Mouse (Mus musculus): Measurements from ENCODE around the gene Ppy.

The Ppy gene

GRCm38 (mm10) chr11:102087931-102088898 is 12.9 kb downstream of the Ppy start, which contains the start of gene Mpp2:
Gene Mpp2, minus strand, starts transcription at chr11:102088515.
- DNase-seq = peak; percentile 66

- DNase-seq = peak; percentile 67
Measured at GRCm38 (mm10) chr11:102087081-102087751, 13.9 kb downstream of the Ppy start.

- DNase-seq = no peak
Measured at GRCm38 (mm10) chr11:102086331-102086730, 14.8 kb downstream of the Ppy start.

- DNase-seq = no peak
Measured at GRCm38 (mm10) chr11:102084159-102084558, 17.0 kb downstream of the Ppy start.

- no peak for DNase-seq
Measured at GRCm38 (mm10) chr11:102083193-102083592, 17.9 kb downstream of the Ppy start.

GRCm38 (mm10) chr11:102082322-102082721 is 18.8 kb downstream of the Ppy start:
- DNase-seq = no peak

- DNase-seq = no peak
Measured at GRCm38 (mm10) chr11:102073722-102074121, 27.4 kb downstream of the Ppy start.

- no peak for DNase-seq
Measured at GRCm38 (mm10) chr11:102072729-102073128, 28.4 kb downstream of the Ppy start.

- DNase-seq = no peak
Measured at GRCm38 (mm10) chr11:102070426-102070825, 30.7 kb downstream of the Ppy start.

GRCm38 (mm10) chr11:102069633-102070032 is 31.5 kb downstream of the Ppy start:
- DNase-seq = no peak

- no peak for DNase-seq
Measured at GRCm38 (mm10) chr11:102068969-102069368, 32.1 kb downstream of the Ppy start.

GRCm38 (mm10) chr11:102063076-102063475 is 38.0 kb downstream of the Ppy start:
- DNase-seq = no peak

- no peak for DNase-seq
Measured at GRCm38 (mm10) chr11:102061941-102062473, 39.1 kb downstream of the Ppy start.

GRCm38 (mm10) chr11:102061236-102061940 is 39.7 kb downstream of the Ppy start:
- peak; percentile 85 for DNase-seq

- peak; percentile 74 for DNase-seq
Measured at GRCm38 (mm10) chr11:102053847-102054246, 47.3 kb downstream of the Ppy start.

- DNase-seq = no peak
Measured at GRCm38 (mm10) chr11:102053183-102053582, 47.9 kb downstream of the Ppy start.

GRCm38 (mm10) chr11:102052697-102053096 is 48.4 kb downstream of the Ppy start:
- no peak for DNase-seq

GRCm38 (mm10) chr11:102051954-102052353 is 49.2 kb downstream of the Ppy start:
- DNase-seq = no peak

GRCm38 (mm10) chr11:102051541-102051940 is 49.6 kb downstream of the Ppy start:
- no peak for DNase-seq
